Mouse (Mus musculus) thymus, postnatal 10 days (tissue): ENCODE measurements around the gene Tuba1a.
A peak's percentile ranks its signal among the peaks of the same experiment; 100 is the strongest.
"Not testable (repeated sequence)": the region's sequence is repeated elsewhere in the genome, so short reads cannot be mapped to it uniquely, and the experiment has no call there.

Source experiments
- DNase-seq, 2 experiments: peaks; one replicate each; pipeline ENCODE4 v3.0.0; 2021; ENCODE audit warnings: low spot score in 2 of 2

The Tuba1a gene

DNA sequence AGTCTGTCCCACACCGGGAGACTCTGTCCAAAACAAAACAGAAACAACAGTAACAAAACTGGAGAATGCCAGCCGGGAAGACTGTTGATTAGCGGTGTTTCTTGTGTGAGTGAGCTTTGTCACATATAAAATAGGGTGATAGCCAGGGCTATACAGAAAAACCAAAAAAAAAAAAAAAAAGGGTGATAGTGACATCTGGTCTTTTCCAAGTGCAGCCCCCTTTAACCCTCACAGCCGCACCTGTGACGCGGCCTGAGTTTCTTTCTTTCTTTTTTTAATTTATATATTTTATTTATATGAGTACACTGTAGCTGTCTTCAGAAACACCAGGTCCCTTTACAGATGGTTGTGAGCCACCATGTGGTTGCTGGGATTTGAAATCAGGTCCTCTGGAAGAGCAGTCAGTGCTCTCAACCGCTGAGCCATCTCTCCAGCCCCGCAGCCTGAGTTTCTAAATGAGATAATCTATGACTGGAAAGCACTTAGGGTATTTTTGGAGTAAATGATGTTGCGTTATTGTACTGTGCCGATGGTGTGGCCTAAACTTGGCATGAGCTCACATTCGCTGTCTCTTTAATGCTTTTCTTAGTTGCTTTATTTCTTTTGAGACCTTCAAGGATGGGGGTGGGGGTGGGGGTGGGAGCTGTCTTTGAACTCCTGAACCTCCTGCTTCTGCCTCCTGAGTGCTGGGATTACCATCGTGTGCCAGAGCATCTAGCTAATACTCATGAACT lies 32.6 kb upstream of the Tuba1a start:
- no peak for DNase-seq

DNA sequence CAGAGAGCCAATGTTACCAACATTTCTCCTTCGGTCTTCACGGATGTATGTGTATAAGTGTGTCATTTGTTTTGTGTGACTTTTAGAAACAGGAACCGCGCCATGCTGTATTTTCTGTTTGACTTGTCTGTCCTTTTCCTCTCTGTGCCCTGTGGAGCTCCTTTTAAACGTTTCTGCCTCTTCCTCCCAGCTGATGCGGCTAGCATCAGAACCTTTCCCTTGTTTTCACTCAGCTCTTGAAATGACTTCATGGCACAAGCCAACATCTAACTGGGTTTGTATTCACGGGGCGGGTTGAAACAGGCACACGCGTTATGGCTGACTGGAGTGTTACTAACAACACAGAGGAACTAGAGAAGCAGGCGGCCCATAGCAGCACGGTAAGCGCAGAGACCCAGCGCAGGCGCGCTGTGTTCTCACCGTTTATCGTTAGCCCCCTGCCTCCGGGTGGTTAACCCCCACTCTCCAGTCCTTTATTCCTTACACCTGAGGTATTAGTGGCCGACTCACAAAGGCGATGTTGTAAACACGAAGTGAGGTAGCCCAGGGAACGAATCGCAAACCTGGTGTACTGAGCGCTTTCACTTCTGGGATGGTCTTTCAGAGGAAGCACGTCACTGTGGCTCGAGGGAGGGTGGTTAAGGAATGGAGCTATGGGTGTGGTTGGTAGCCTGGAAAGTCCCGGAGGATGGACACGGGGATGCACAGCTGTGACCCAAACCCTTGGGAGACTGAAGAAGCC lies 31.9 kb upstream of the Tuba1a start:
- peak; percentile 58 to 68 for DNase-seq

DNA sequence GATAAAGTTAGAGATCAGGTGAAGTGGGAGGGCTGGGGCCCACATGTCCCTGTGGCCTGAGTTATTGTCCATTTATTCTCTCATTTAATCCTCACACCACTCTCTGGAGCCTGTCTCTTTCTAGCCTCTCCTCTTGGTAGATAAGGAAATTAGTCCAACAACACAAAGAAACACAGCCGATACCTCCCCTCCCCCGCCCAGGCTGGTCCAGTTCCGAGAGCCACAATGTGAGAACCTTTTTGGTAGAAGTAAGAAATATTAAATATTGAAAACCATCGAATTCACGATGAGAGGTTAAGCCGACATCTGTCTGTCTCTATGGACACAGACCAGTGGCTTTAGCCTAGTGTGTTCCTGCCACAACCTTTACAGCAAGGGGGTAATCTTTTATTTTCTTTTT lies 31.2 kb upstream of the Tuba1a start:
- DNase-seq: no peak

DNA sequence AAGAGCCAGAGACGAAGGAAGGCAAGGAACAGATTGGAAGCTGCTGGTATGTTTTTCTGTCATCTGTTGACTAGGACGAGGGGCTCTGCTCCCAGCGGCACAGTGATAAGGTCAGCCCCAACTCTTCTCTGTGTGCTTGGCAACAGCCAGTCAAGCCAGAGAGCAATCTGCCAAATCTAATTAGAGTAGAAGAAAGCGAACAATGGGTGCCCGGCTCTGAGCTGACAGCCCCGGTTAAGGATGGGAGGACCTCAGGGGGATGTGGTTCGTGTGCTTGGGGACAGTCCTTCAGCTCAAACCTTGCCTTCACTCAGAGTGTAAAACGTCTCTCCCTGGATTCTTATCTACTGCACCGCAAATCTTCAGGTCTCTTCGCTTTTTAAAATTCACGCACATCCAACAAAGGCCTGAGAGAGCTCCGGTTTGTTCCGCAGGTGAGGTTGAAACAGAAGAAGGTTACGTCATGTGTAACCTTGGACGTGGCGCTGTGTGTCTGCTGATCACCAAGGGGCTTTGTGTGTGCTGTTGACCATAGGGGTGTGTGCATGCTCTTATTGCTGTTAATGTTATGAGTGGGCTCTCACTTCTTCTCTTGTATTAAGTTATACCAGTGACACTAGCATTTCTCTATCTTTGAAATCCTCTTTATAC lies 30.1 kb upstream of the Tuba1a start:
- no peak for DNase-seq

DNA sequence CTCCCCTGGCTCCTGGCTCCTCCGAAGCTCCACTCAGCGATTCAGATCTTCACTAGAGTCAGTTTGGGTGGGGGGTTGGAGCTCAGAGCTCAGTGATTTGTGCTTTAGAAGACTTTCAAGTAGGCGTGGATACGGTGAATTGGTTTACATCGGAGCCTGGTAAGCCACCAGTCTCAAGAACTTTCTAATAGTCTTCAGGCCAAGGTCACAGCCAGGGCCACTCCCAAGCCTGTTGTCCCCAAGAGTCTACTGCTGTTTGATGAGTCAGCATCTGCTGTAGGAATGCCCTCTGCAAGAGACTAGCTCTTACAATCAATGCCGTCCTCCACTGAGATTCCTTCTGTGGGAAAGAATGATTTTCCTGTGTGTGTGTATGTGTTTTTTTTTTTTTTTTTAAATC lies 28.6 kb upstream of the Tuba1a start:
- no peak for DNase-seq

DNA sequence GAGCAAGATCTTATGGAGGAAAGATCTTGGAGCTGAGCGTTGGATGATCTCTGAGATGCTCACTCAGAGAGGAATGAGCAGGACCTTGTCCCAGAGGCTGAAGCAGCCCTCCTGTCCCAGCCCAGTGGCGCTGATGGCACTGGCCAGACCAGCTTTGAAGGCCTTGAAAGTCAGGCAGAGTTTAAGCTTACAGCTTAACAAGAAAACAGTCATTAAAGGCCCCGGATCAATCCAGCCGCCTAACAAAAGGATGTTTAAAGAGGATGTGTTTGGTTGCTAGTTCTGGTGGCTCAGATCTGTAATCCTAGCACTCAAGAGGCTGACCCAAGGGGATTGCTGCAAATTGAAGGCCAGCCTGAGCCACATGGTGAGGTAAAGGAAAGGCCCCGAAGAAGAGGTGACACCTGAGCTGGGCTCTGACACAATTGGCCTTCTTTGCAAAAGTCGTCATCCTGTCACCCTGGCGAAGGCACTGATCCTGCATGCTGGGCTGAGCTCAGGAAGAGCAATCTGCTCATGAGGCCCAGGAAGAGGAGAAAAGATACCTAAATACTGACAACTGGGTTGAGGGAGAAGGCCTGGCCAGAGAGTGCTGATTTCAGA lies 26.6 kb upstream of the Tuba1a start:
- DNase-seq: no peak

DNA sequence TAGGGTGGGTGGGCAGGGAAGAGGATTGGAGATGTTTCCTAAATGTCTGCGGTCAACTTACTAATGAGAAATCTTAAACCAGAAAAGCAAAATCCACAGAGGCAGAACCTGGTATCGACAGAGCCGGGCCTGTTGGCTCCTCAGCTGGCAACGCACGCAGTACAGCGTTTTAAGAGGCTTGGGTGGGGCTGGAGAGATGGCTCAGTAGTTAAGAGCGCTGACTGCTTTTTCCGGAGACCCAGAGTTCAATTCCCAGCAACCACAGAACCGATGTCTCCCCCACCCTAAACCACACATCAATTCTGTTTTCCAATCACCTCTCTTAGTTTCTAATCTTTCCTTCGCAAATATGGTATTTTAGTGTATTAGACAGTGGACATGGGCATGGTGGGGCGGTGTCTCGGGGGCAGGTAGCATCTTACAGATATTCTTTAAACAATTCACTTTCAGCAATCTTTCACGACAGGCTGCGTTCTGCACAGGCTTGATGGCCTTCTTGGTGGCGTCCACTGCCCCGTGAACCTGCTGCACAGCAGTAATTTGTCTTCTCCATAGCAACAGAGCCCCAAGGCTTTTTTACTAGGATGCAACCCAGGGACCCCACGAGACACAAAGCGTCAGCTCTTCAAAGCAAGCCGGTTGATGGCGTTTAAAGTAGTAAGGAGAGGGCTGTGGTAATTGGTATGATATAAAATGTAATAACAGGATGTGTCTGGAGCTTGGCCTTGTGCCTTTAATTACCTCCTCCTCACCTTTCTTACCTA lies 25.1 kb upstream of the Tuba1a start:
- DNase-seq: no peak

DNA sequence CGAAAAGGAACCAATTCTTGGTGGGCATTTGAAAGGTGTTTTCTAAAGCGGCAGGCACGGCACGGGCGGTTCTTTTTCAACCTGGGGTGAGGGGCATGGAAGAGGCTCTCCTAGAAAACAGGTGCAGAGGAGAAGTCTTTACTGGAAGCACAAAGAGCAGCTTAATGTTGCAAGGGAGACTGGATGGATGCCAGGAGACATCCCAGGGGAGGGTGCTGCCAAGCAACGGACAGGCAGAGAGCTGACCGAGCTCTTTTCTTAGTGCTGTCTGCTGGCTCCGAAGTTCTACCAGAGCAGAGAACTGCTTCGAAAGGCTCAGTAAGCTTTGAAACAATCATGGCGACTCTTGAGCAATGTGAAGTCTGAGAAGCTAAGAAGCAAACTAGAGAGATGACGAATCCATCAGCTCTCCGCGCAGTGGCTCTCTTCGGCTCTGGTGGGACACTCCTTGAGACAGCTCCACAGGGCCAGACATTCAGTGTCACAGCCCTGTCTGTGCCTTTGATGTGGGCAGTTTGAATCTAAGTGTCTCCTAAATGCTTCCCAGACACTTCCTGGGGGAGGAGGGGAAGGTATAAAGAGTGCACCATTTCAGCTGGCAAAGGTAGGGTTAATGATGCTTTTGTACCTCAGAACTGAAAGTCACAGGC lies 24.4 kb upstream of the Tuba1a start:
- no peak for DNase-seq

DNA sequence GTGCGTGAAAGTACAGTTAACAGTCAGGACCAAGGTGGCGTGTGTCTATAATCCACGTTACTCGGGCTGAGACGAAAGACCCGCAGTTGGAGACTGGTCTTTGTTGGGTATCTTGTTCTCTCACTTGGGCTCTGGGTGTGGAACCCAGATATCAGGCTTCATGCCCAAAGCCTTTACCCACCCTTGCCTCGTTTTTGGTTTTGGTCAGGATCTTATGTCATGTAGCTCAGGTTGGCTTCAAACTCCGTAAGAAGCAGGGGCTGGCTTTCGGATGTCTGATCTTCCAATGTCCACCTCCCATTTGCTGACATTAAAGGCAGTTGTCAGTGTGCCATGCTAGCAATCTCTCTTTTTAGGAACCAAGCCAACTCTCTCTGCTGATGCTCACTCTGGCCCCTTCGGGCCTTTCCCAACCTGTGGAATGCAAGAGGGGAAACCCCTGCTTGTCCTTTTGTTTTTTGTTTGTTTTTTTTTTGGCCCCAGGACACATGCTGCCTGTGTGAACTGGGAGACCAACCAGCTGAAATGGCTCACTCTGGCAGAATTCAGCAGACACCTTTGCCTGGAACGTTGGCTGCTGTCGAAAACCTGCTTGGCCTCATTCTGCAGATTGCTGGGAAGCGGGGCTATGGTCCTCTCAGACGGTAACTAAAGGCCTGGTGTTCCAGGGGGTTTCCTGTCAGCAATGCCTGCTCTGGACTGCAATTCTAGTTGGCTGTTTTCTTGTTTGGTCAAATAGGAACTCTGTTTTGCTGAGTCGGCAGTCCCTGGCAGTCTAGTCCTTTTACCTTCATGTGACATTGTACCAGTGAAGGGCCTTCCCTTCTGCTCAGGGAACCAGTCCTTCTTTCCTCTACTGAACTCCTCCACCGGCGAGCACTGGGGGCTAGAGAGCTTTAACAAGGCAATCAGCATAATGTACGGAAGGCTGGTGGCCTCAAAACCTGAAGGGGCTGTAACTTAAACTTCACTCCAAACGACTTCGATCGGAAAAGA lies 23.6 kb upstream of the Tuba1a start:
- DNase-seq: no peak

DNA sequence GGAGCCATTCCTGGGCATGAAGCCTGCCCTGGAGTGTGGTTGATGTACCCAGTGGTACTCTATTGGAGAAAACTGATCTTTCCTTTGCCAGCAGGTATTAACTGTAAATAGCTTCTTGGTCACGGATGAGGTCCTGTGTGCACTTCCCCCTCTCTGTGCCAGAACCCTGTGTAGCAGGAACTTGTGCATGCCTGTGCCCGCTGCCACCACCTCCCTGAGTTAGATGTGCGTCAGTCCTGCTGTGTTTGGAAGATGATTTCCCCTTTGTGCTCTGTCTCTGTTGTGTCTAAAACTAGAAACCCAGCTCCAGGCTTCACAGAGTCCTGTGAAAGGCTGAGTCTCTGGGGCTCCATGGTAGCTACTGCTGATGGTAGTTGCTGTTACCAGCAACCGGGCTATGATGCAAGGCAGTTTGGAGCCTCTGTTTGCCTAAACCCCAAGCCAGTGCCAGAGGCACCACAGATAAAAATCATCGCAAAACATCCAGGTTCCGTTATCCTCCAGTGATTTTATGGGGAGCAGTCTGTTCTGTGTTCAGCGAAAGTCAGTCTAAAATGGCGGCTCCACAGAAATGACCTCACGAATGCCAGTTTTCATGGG lies 19.6 kb upstream of the Tuba1a start:
- DNase-seq: no peak

DNA sequence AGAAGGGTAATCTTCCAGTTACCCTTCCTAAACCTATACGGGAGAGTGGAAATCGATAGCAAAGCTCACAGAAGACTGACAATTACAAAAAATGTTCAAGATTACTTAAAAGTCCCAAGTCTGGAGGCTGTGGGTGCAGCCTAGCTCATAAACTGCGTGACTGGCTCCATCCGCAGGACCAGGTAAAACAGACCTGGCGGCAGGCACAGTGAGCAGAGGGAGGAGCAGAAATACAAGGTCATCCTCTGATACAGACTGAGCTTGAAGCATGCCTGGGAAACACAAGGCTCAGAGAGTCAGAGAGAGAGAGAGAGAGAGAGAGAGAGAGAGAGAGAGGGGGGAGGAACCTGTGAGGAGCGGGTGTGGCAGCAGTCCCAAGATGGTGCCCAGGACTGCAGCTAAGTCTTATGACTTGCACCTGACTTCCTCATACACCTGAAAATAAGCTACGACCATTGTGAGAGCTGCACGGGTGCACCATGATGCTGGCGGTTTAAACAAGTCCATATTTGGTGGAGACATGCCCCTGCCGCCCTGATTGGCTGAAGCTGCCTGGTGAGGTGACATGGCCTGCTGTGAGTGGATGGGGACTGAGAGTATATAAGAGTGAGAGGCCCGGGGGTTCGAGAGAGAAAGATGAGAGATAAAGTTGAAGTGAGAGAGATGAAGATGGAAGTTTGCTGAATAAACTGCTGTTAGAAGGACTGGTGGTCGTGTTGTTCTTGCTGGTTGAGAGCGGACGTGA lies 18.2 kb upstream of the Tuba1a start:
- DNase-seq: not testable (repeated sequence)

DNA sequence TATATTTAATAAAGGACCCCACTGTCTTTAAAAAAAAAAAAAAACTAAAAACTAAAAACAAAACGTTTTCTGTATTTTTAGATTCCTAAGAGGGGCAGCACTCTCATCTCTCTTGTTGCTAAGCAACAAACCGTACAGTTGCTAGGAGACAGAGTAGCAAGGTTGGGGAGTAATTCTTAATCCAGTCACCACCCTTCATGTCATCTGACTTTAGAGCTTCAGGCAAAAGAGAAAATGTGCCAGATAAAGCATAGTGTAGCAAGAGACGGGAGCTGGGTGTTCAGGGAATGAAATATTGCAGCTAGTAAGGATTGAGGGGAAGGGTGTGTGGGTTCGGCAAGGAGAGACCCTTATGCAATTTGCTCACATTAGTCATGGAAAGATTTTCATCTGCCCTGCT lies 17.6 kb upstream of the Tuba1a start:
- no peak for DNase-seq

DNA sequence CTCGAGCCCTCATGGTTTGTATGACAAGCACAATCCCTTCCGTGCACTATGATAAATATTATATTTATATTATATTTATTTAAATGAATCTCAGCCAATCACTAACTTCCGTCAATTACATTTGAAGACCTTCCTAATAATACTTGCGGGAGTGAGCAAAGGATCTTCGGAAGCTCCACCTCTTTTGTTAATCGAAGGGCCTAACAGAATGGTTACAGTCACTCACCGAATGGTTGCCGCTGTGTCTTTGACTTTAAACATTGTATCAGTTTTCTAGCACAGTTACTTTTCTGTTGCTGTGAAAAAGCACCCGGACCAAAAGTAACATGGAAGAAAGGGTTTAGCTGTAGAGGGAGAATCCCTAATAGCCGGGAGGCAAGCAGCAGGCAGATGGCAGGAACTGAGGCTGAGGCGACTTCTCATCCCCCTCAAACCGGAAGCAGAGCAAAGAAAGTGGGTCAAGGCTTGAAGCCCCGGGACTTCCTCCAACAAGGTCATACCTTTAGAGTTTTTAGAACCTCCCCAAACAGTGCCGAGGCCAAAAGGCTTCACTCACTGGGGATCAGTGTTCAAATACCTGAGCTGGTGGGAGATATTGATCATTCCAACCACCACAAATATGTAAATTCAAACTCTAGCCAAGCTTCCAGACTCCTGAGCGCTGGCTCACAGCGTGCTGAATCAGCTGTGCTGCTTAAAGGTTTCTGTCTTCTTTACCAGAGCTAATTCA lies 16.0 kb upstream of the Tuba1a start:
- peak; percentile 66 to 67 for DNase-seq

DNA sequence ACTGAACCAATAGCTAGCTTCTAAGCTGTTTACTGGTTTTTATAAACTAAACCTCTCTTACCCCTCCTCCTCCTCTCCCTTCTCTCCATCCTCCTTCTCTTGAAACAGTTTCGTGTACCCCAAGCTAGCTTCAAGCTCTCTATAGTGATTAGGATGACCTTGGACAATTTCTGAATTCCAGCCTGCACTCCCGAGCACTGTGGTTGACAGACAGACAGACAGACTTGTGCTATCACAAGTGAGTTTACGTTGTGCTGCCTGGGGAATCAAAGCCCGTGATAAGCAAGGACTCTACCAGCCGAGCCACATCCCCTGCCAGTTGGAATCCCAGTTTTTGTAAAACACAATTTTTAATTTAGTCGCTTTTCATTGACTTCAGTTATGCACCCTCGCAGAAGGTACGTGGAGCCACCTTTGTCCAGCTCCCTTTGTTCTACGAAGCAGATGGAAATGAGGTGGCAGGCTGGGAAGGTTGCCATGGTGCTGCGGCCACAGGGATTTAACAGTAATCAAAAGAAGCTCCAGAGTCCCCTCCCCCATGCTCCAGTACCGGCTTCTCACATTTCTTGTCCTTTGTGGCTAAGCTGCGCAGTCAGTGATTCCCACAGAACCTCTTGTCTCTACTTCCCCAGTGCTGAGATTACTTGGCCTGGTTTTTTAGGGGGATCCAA lies 15.3 kb upstream of the Tuba1a start:
- peak in 1 of 2 experiments; percentile 20 for DNase-seq

DNA sequence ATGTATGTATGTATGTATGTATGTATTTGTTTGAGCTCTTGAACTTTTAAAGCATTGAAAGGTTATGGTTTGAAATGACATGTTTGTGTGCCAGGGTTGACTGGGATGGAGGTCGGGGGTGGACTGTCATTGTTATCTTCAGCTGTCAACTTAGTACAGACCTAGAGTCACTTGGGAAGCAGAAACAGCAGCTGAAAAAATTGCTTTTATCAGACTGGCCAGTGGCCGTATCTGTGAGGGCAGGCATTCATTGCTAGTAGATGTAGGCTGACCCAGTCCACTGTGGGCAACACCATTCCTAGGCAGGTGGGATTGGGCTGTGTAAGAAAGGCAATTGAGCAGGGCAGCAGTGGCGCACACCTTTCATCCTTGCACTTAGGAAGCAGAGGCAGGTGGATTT lies 6.0 kb upstream of the Tuba1a start:
- no peak for DNase-seq

DNA sequence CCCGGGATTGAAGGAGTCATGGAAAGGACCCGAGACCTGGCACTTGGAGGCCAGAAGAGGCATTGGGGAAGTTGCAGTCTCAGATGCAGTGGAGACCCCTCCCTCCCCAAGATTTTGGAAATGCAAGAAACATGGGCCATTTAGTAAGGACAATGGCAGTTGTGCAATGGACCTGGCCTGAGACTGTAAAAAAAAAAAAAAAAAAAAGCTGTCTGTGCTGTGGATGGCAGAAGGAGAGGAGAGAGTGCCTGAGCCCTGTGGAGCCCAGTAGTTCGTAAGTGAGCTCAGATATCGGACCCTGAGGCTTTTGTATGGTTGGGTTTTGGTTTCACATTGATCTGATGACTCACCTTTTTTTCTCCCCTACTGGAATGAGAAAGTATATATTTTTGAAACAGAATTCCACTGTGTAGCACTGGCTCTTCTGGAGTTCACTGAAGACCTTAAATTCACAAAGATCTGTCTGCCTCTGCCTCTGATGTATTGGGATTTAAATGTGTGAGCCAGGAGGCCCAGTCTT lies 5.5 kb upstream of the Tuba1a start:
- DNase-seq: no peak

DNA sequence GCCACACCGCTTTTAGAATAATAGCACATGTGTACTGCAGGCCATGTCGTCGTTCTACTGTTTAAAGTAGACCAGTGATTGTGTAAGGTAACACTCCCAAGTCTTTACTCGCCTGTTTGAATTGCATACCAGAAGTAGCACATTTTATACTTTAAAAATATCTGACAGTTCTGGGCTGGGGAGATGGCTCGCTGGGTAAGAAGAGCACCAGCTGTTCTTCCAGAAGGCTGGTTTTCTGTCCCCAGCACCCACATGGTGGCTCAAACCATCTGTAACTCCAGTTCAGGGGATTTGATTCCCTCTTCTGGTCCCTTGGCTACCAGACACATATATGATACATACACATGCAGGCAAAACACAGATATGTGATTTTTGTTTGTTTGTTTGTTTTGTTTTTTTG lies 4.0 kb upstream of the Tuba1a start:
- DNase-seq: no peak
